Mouse (Mus musculus): ENCODE results near the gene Nr1h2. TPM values are rescaled to one million over a fixed set of nuclear protein-coding genes. Genes with fewer than 3 reads are reported as not detected.
A peak's percentile ranks its signal among the peaks of the same experiment; 100 is the strongest.

Gene Nr1h2
- polyA plus RNA-seq, 1 experiment from 2014 or later: 53.2 TPM

GRCm38 (mm10) chr7:44535657-44536589 lies 17.8 kb downstream of the Nr1h2 start:
- Histone ChIP-seq H3K27me3 (no peaks in the 10 kb centered on the region), H3K27ac (no peak overlapping the region), H3K4me1 (replicated peaks) (peaks cover 13% of the 10 kb centered on the region), H3K9ac (0 out of 2 replicates have a peak overlapping the region, but pooled peaks have one; percentile 12), H3K4me3 (no peak overlapping the region), H3K4me2 (no peak overlapping the region), H3K36me3 (peaks cover 38% of the 10 kb centered on the region), H3K9me3 (replicated peaks) (no peaks in the 10 kb centered on the region)
- 88% methylated on average over 27 of the region's 27 CpGs for WGBS
- ATAC-seq (replicated peaks; ENCODE audit: insufficient number of reproducible peaks, insufficient read depth, low FRiP score, low read depth): no peak

GRCm38 (mm10) chr7:44534656-44535441 lies 18.9 kb downstream of the Nr1h2 start:
- 87% methylated on average over 19 of the region's 19 CpGs for WGBS
- H3K4me1 ChIP-seq (replicated peaks): peaks cover 13% of the 10 kb centered on the region
- H3K9ac ChIP-seq: no peak overlapping the region
- ATAC-seq (replicated peaks; ENCODE audit: insufficient number of reproducible peaks, insufficient read depth, low FRiP score, low read depth): no peak
- H3K4me2 ChIP-seq: no peak overlapping the region
- no peaks in the 10 kb centered on the region for H3K9me3 ChIP-seq (replicated peaks)
- H3K36me3 ChIP-seq: peaks cover 28% of the 10 kb centered on the region
- H3K4me3 ChIP-seq: no peak overlapping the region
- H3K27me3 ChIP-seq: peaks cover 4% of the 10 kb centered on the region; the same call in 1 of the 2 replicates
- no peak overlapping the region for H3K27ac ChIP-seq

- Histone ChIP-seq H3K27me3 (peaks cover 5% of the 10 kb centered on the region), H3K27ac (no peak overlapping the region), H3K36me3 (peaks cover 23% of the 10 kb centered on the region), H3K4me2 (no peak overlapping the region), H3K9me3 (replicated peaks) (no peaks in the 10 kb centered on the region), H3K9ac (no peak overlapping the region), H3K4me1 (replicated peaks) (peaks cover 13% of the 10 kb centered on the region), H3K4me3 (no peak overlapping the region)
- ATAC-seq (replicated peaks; ENCODE audit: insufficient number of reproducible peaks, insufficient read depth, low FRiP score, low read depth): no peak
- WGBS: 90% methylated on average over 13 of the region's 13 CpGs
Observed at GRCm38 (mm10) chr7:44534242-44534641, 19.5 kb downstream of the Nr1h2 start.

- peaks cover 13% of the 10 kb centered on the region for H3K4me1 ChIP-seq (replicated peaks)
- no peak overlapping the region for H3K4me2 ChIP-seq
- H3K9ac ChIP-seq: no peak overlapping the region
- peaks cover 23% of the 10 kb centered on the region for H3K36me3 ChIP-seq
- H3K27me3 ChIP-seq: peaks cover 10% of the 10 kb centered on the region
- 81% methylated on average over 12 of the region's 12 CpGs for WGBS
- H3K9me3 ChIP-seq (replicated peaks): no peaks in the 10 kb centered on the region
- H3K27ac ChIP-seq: no peak overlapping the region
- no peak for ATAC-seq (replicated peaks; ENCODE audit: insufficient number of reproducible peaks, insufficient read depth, low FRiP score, low read depth)
- no peak overlapping the region for H3K4me3 ChIP-seq
Observed at GRCm38 (mm10) chr7:44533746-44534045, 20.1 kb downstream of the Nr1h2 start.

- WGBS: 82% methylated on average over 29 of the region's 29 CpGs
- no peak for ATAC-seq (replicated peaks; ENCODE audit: insufficient number of reproducible peaks, insufficient read depth, low FRiP score, low read depth)
- Histone ChIP-seq H3K27ac (no peak overlapping the region), H3K4me1 (replicated peaks) (peaks cover 18% of the 10 kb centered on the region), H3K36me3 (peaks cover 17% of the 10 kb centered on the region), H3K9ac (no peak overlapping the region), H3K4me2 (no peak overlapping the region), H3K4me3 (no peak overlapping the region), H3K27me3 (peaks cover 16% of the 10 kb centered on the region), H3K9me3 (replicated peaks) (no peaks in the 10 kb centered on the region)
Observed at GRCm38 (mm10) chr7:44532918-44533745, 20.6 kb downstream of the Nr1h2 start.

- ATAC-seq (replicated peaks; ENCODE audit: insufficient number of reproducible peaks, insufficient read depth, low FRiP score, low read depth): no peak
- peaks cover 12% of the 10 kb centered on the region; the same call in 1 of the 2 replicates for H3K36me3 ChIP-seq
Observed at GRCm38 (mm10) chr7:44531946-44532732, 21.6 kb downstream of the Nr1h2 start, which contains the start of gene Spib. TSS of gene Spib (minus strand) at chr7:44532071.

GRCm38 (mm10) chr7:44531207-44531606 lies 22.5 kb downstream of the Nr1h2 start:
- no peak for ATAC-seq (replicated peaks; ENCODE audit: insufficient number of reproducible peaks, insufficient read depth, low FRiP score, low read depth)
- Histone ChIP-seq H3K27me3 (peaks cover 16% of the 10 kb centered on the region), H3K9ac (no peak overlapping the region), H3K27ac (no peak overlapping the region), H3K4me1 (replicated peaks) (peaks cover 13% of the 10 kb centered on the region), H3K9me3 (replicated peaks) (no peaks in the 10 kb centered on the region), H3K36me3 (peaks cover 12% of the 10 kb centered on the region; the same call in 1 of the 2 replicates), H3K4me3 (no peak overlapping the region), H3K4me2 (no peak overlapping the region)
- WGBS: 30% methylated on average over 5 of the region's 5 CpGs

More at GRCm38 (mm10) chr7:44531946-44532732, 21.6 kb downstream of the Nr1h2 start, which contains the start of gene Spib:
- 88% methylated on average over 4 of the region's 4 CpGs for WGBS
- peaks cover 16% of the 10 kb centered on the region for H3K27me3 ChIP-seq
- no peak within 1 kb of the TSS for H3K4me2 ChIP-seq
- H3K9me3 ChIP-seq (replicated peaks): no peaks in the 10 kb centered on the region
- H3K4me3 ChIP-seq: no peak within 1 kb of the TSS
- H3K9ac ChIP-seq: no peak within 1 kb of the TSS
- no peak within 1 kb of the TSS for H3K27ac ChIP-seq
- H3K4me1 ChIP-seq (replicated peaks): peaks cover 23% of the 10 kb centered on the region

- no peaks in the 10 kb centered on the region for H3K9me3 ChIP-seq (replicated peaks)
- no peak overlapping the region for H3K27ac ChIP-seq
- peaks cover 16% of the 10 kb centered on the region for H3K27me3 ChIP-seq
- H3K4me2 ChIP-seq: no peak overlapping the region
- H3K4me3 ChIP-seq: no peak overlapping the region
- WGBS: 82% methylated on average over 3 of the region's 3 CpGs
- peaks cover 13% of the 10 kb centered on the region for H3K4me1 ChIP-seq (replicated peaks)
- no peak overlapping the region for H3K9ac ChIP-seq
- no peak for ATAC-seq (replicated peaks; ENCODE audit: insufficient number of reproducible peaks, insufficient read depth, low FRiP score, low read depth)
- H3K36me3 ChIP-seq: peaks cover 12% of the 10 kb centered on the region; the same call in 1 of the 2 replicates
Observed at GRCm38 (mm10) chr7:44530507-44530906, 23.2 kb downstream of the Nr1h2 start.

GRCm38 (mm10) chr7:44529518-44529917 lies 24.2 kb downstream of the Nr1h2 start:
- 66% methylated on average over 5 of the region's 5 CpGs for WGBS

More at GRCm38 (mm10) chr7:44529518-44529917, 24.2 kb downstream of the Nr1h2 start:
- H3K4me1 ChIP-seq (replicated peaks): peaks cover 23% of the 10 kb centered on the region
- H3K27ac ChIP-seq: no peak overlapping the region
- peaks cover 11% of the 10 kb centered on the region; the same call in 1 of the 2 replicates for H3K36me3 ChIP-seq
- H3K9ac ChIP-seq: no peak overlapping the region
- H3K9me3 ChIP-seq (replicated peaks): no peaks in the 10 kb centered on the region
- peaks cover 18% of the 10 kb centered on the region for H3K27me3 ChIP-seq
- no peak for ATAC-seq (replicated peaks; ENCODE audit: insufficient number of reproducible peaks, insufficient read depth, low FRiP score, low read depth)
- H3K4me2 ChIP-seq: no peak overlapping the region
- H3K4me3 ChIP-seq: no peak overlapping the region
